Mouse (Mus musculus) forebrain, embryonic 10.5 days (tissue): ENCODE measurements around the gene Cactin. TPM values are rescaled to one million over a fixed set of nuclear protein-coding genes. Genes with fewer than 3 reads are reported as not detected.

ENCODE experiments used
- DNase-seq: peaks from one replicate; pipeline ENCODE4 v3.0.0-alpha.2; 2017; ENCODE audit warnings: low spot score; ENCODE audit errors: extremely low spot score
- H3K27ac ChIP-seq: fragments of 300-500 bp; sonication (generic); 2 replicates; pipeline ENCODE4 v1.5.1; 2016; ENCODE audit warnings: mild to moderate bottlenecking
- H3K27me3 ChIP-seq: fragments of 300-500 bp; sonication (generic); 2 replicates; pipeline ENCODE4 v1.6.1; 2016; ENCODE audit warnings: mild to moderate bottlenecking; ENCODE audit not compliant: poor library complexity, severe bottlenecking
- H3K36me3 ChIP-seq: fragments of 300-500 bp; sonication (generic); replicated peaks from 2 replicates; pipeline ENCODE4 v1.6.1; 2016; ENCODE audit warnings: mild to moderate bottlenecking, moderate library complexity
- H3K4me1 ChIP-seq: fragments of 300-500 bp; sonication (generic); 2 replicates; pipeline ENCODE4 v1.6.1; 2016
- H3K4me3 ChIP-seq: fragments of 300-500 bp; sonication (generic); 2 replicates; pipeline ENCODE4 v1.5.1; 2016; ENCODE audit warnings: mild to moderate bottlenecking, moderate library complexity
- H3K9me3 ChIP-seq: fragments of 300-500 bp; sonication (generic); 2 replicates; pipeline ENCODE4 v1.6.1; 2016; ENCODE audit warnings: mild to moderate bottlenecking, moderate library complexity
- WGBS: fragments of 180-500 bp; shearing (Covaris S2); methylation state at CpG from one replicate; pipeline ENCODE4 v1.1.7; 2016; 5-methylcytosine and 5-hydroxymethylcytosine counted together
- polyA plus RNA-seq: library from polyadenylated mRNA; unstranded; fragments of >200 nt; fragmentation: Nextera tagmentation; extraction: Ambion mirVana; gene quantifications from 2 replicates; pipeline ENCODE4 v1.2.1, GENCODE M21; 2016

Gene Cactin
- polyA plus RNA-seq, 1 experiment from 2014 or later, result 56.0 TPM

- no peak for DNase-seq
- Histone ChIP-seq H3K4me1 (peaks cover 72% of the 10 kb centered on the region), H3K9me3 (no peaks in the 10 kb centered on the region), H3K27ac (no peak overlapping the region; the same call in 1 of the 2 replicates), H3K27me3 (no peaks in the 10 kb centered on the region), H3K36me3 (peaks cover 44% of the 10 kb centered on the region), H3K4me3 (no peak overlapping the region)
- 87% methylated on average over 9 of the region's 9 CpGs for WGBS
These were observed 20.5 kb upstream of the Cactin start for GRCm38 (mm10) chr10:81300352-81300907.

- H3K36me3 ChIP-seq, result peaks cover 44% of the 10 kb centered on the region
- no peak overlapping the region for H3K27ac ChIP-seq
- no peak overlapping the region for H3K4me3 ChIP-seq
- peaks cover 71% of the 10 kb centered on the region for H3K4me1 ChIP-seq
- DNase-seq, result no peak
- no peaks in the 10 kb centered on the region for H3K9me3 ChIP-seq
- no peaks in the 10 kb centered on the region for H3K27me3 ChIP-seq
- WGBS, result 86% methylated on average over 9 of the region's 9 CpGs
These were observed 19.6 kb upstream of the Cactin start for GRCm38 (mm10) chr10:81301321-81301720.

DNA sequence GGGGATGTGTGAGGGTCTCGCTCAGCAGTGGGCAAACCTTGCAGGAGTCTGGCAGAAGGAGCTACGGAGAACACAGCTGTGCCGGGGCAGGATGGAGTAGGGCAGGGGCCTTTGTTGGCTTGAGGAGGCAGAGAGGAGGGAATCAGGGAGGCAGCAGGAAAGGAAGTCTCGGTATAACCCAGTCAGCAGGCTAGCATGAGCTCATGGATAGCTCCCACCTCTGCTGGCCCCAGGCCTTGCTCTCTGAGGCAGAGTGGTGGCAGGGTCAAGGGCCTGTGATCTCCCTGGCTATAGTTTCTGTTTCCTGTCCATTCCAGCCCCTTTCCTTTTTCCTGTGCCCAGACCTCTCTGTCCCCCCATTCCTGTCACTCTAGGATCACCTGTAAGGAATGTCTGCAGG is 18.6 kb upstream of the Cactin start:
- no peak for DNase-seq
- Histone ChIP-seq H3K4me3 (peak overlapping the region; percentile 6; the same call in 1 of the 2 replicates), H3K4me1 (peaks cover 70% of the 10 kb centered on the region), H3K27ac (peak overlapping the region; percentile 20), H3K9me3 (no peaks in the 10 kb centered on the region), H3K27me3 (no peaks in the 10 kb centered on the region), H3K36me3 (peaks cover 48% of the 10 kb centered on the region)
- 75% methylated on average over 4 of the region's 4 CpGs for WGBS

DNA sequence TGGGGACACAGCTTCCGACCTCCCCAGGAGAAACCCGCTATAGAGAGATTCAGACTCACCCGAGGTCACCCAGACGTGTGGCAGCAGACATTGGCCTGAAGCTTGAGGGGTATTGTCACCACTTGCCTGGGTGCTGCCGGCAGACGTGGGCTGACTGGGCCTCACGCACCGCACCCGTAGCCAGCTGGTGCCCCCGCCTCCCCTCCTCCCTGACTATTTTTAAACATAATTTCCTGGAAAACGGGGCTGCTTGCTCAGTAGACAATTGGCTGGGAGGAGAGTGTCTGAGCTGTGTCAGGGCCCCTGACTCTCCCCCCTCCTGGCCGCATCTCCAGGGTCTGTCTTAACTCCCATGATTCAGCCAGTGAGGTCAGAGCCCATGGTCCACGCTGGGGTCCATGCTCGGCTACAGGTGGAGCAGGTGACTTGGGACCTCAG is 18.1 kb upstream of the Cactin start:
- 84% methylated on average over 14 of the region's 14 CpGs for WGBS
- peaks cover 65% of the 10 kb centered on the region for H3K4me1 ChIP-seq
- peaks cover 53% of the 10 kb centered on the region for H3K36me3 ChIP-seq

GRCm38 (mm10) chr10:81303258-81303657 is 17.6 kb upstream of the Cactin start:
- Histone ChIP-seq H3K27ac (peak overlapping the region; percentile 53; the same call in 1 of the 2 replicates), H3K4me3 (peak overlapping the region; percentile 2; the same call in 1 of the 2 replicates), H3K27me3 (no peaks in the 10 kb centered on the region), H3K4me1 (peaks cover 60% of the 10 kb centered on the region), H3K36me3 (peaks cover 54% of the 10 kb centered on the region), H3K9me3 (no peaks in the 10 kb centered on the region)
- 84% methylated on average over 10 of the region's 10 CpGs for WGBS
- DNase-seq, result no peak

More for the DNA sequence above, 18.1 kb upstream of the Cactin start:
- no peak for DNase-seq
- Histone ChIP-seq H3K27ac (peak overlapping the region; percentile 53), H3K9me3 (no peaks in the 10 kb centered on the region), H3K27me3 (no peaks in the 10 kb centered on the region), H3K4me3 (peak overlapping the region; percentile 6; the same call in 1 of the 2 replicates)

GRCm38 (mm10) chr10:81303761-81304160 is 17.1 kb upstream of the Cactin start:
- DNase-seq, result no peak
- Histone ChIP-seq H3K27me3 (no peaks in the 10 kb centered on the region), H3K4me3 (peak overlapping the region; percentile 2; the same call in 1 of the 2 replicates), H3K9me3 (no peaks in the 10 kb centered on the region), H3K27ac (0 out of 2 replicates have a peak overlapping the region, but pooled peaks have one; percentile 53), H3K36me3 (peaks cover 54% of the 10 kb centered on the region), H3K4me1 (peaks cover 57% of the 10 kb centered on the region)
- 84% methylated on average over 7 of the region's 7 CpGs for WGBS

DNA sequence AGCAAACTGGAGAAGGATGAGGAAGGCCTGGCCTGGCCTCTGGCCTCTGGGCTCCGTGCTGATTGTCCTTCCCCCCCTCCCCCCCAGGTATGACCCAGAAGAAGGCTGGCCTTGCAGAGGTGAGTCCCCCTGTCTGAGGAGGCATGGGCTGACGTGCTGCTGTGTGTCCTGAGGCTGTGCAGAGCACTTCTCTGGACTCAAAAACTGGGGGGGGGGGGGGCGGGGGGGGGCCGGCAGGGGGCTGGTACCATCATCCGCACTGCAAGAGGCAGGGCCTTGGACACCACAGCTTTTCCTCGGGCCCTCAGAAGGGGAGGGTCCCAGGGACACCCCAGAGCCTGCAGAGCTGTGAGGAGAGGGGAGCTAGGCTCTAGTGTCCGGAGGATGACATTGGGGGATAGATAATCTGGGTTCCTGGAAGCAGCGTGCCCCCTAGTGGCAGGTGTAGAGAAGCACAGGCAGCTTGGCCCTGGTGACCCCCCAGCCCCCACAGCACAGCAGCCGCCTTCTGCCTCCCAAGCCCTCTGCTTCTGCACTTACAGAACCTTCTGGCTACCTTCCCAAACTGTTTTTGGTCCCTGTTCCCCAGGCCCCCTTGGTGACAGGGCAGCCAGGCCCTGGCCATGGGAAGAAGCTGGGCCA is 16.2 kb upstream of the Cactin start:
- H3K27me3 ChIP-seq, result no peaks in the 10 kb centered on the region
- peaks cover 52% of the 10 kb centered on the region for H3K4me1 ChIP-seq
- H3K4me3 ChIP-seq, result no peak overlapping the region
- H3K27ac ChIP-seq, result peak overlapping the region; percentile 44; the same call in 1 of the 2 replicates
- peaks cover 64% of the 10 kb centered on the region for H3K36me3 ChIP-seq
- 27% methylated on average over 8 of the region's 9 CpGs for WGBS
- H3K9me3 ChIP-seq, result no peaks in the 10 kb centered on the region
- peak; percentile 57 for DNase-seq

GRCm38 (mm10) chr10:81305663-81306062 is 15.2 kb upstream of the Cactin start:
- Histone ChIP-seq H3K9me3 (no peaks in the 10 kb centered on the region), H3K4me3 (no peak overlapping the region), H3K27me3 (no peaks in the 10 kb centered on the region), H3K36me3 (peaks cover 73% of the 10 kb centered on the region), H3K4me1 (peaks cover 43% of the 10 kb centered on the region), H3K27ac (no peak overlapping the region)
- no peak for DNase-seq
- 94% methylated on average over 14 of the region's 14 CpGs for WGBS

DNA sequence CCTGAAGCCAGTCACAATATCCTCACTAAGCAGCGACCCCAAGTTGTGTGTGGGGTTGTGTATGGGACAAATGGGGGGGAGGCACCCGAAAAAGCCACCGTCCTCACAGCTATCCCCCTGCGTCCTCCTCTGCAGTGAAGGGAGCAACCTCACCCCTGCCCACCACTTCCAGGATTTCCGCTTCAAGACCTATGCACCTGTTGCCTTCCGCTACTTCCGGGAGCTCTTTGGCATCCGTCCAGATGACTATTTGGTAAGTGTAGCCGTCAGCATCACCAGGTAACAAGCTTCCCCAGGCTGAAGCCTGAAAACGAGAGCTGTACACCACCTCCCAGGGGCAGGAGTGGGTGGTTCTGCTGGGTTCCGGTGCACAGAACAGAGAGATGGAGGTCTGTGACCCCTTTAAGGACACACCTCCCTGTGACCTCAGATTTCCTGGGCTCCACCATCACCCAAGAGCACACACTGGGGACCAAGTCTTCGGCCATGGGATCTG is 14.7 kb upstream of the Cactin start:
- peaks cover 37% of the 10 kb centered on the region for H3K4me1 ChIP-seq
- peaks cover 79% of the 10 kb centered on the region for H3K36me3 ChIP-seq
- no peak overlapping the region for H3K4me3 ChIP-seq
- no peaks in the 10 kb centered on the region for H3K27me3 ChIP-seq
- WGBS, result 93% methylated on average over 12 of the region's 12 CpGs
- no peak overlapping the region for H3K27ac ChIP-seq
- DNase-seq, result no peak
- no peaks in the 10 kb centered on the region for H3K9me3 ChIP-seq

- peaks cover 84% of the 10 kb centered on the region for H3K36me3 ChIP-seq
These were observed 13.8 kb upstream of the Cactin start for GRCm38 (mm10) chr10:81306837-81307682.

GRCm38 (mm10) chr10:81309571-81309970 is 11.3 kb upstream of the Cactin start:
- no peak for DNase-seq
- H3K27me3 ChIP-seq, result no peaks in the 10 kb centered on the region
- H3K27ac ChIP-seq, result no peak overlapping the region
- H3K36me3 ChIP-seq, result peaks cover 98% of the 10 kb centered on the region
- H3K4me3 ChIP-seq, result no peak overlapping the region
- H3K4me1 ChIP-seq, result peaks cover 8% of the 10 kb centered on the region
- 97% methylated on average over 5 of the region's 5 CpGs for WGBS
- no peaks in the 10 kb centered on the region for H3K9me3 ChIP-seq

More at GRCm38 (mm10) chr10:81306837-81307682, 13.8 kb upstream of the Cactin start:
- 96% methylated on average over 21 of the region's 21 CpGs for WGBS
- H3K9me3 ChIP-seq, result no peaks in the 10 kb centered on the region
- H3K4me3 ChIP-seq, result no peak overlapping the region
- H3K27ac ChIP-seq, result no peak overlapping the region
- H3K27me3 ChIP-seq, result no peaks in the 10 kb centered on the region
- no peak for DNase-seq
- peaks cover 30% of the 10 kb centered on the region for H3K4me1 ChIP-seq

DNA sequence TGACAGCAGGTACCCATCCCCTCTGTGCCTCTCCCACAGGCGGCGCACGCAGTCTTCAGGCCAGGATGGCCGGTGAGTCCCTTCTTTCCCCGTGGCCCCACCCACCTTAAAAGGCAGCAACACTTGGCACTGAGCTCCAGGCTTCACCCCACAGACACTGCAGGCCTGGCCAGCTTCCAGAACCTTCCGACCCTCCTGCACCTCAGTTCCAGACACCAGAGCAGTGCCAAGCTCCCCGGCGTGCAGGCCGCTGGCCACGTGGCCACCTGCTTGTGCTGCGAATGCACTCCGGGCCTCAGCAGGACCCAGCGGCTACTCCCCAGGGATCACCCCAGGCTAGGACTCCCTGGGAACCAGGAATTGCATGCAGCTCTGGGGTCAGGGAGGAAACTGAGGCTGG is 7.3 kb upstream of the Cactin start:
- H3K36me3 ChIP-seq, result peaks cover 99% of the 10 kb centered on the region

More for the DNA sequence above, 7.3 kb upstream of the Cactin start:
- H3K4me3 ChIP-seq, result no peak overlapping the region
- 0 out of 2 replicates have a peak, but pooled peaks cover 8% of the 10 kb centered on the region for H3K27me3 ChIP-seq
- peaks cover 36% of the 10 kb centered on the region for H3K4me1 ChIP-seq
- H3K9me3 ChIP-seq, result no peaks in the 10 kb centered on the region
- H3K27ac ChIP-seq, result no peak overlapping the region
- DNase-seq, result no peak
- 92% methylated on average over 13 of the region's 13 CpGs for WGBS
